Mouse (Mus musculus) MEL (cell line): ENCODE measurements around the gene Tradd. TPM values are rescaled to one million over a fixed set of nuclear protein-coding genes. Genes with fewer than 3 reads are reported as not detected.

ENCODE experiments used
- DNase-seq: peaks from one replicate; pipeline ENCODE4 v3.0.0; 2011; ENCODE audit warnings: low read depth, low spot score
- H3K27ac ChIP-seq: 2 replicates; pipeline ENCODE4 v1.5.1; 2012; ENCODE audit warnings: low read depth, mild to moderate bottlenecking, control low read depth, low read length, moderate library complexity; ENCODE audit not compliant: control insufficient read depth
- H3K27me3 ChIP-seq, 2 experiments: fragments of 150-350 bp in 1 of 2; sonication (generic) in 1 of 2; 2 replicates each; pipeline ENCODE4 v1.6.1; 2012; ENCODE audit warnings: low read length in 2 of 2, mild to moderate bottlenecking in 2 of 2, improper control_type of control experiment in 1 of 2, moderate library complexity in 1 of 2; ENCODE audit not compliant: insufficient read depth in 2 of 2, control insufficient read depth in 1 of 2
- H3K36me3 ChIP-seq, 2 experiments: 2 replicates each; pipeline ENCODE4 v1.6.1; 2012 to 2014; ENCODE audit warnings: low read length in 2 of 2, improper control_type of control experiment in 1 of 2, inconsistent platforms in 1 of 2, mild to moderate bottlenecking in 1 of 2; ENCODE audit not compliant: insufficient read depth in 2 of 2, control insufficient read depth in 1 of 2
- H3K4me1 ChIP-seq, 2 experiments: fragments of 150-350 bp in 1 of 2; sonication (generic) in 1 of 2; 2 replicates each; pipeline ENCODE4 v1.6.1; 2012; ENCODE audit warnings: low read length in 2 of 2, improper control_type of control experiment in 1 of 2, mild to moderate bottlenecking in 1 of 2; ENCODE audit not compliant: insufficient read depth in 2 of 2, control insufficient read depth in 1 of 2
- H3K4me3 ChIP-seq, 2 experiments: fragments of 150-350 bp in 1 of 2; sonication (generic) in 1 of 2; 2 replicates each; pipeline ENCODE4 v1.5.1; 2012; ENCODE audit warnings: low read depth in 2 of 2, low read length in 2 of 2, mild to moderate bottlenecking in 2 of 2, moderate library complexity in 2 of 2, control low read depth in 1 of 2, improper control_type of control experiment in 1 of 2; ENCODE audit not compliant: control insufficient read depth in 1 of 2, insufficient read depth in 1 of 2
- H3K79me2 ChIP-seq: 2 replicates; pipeline ENCODE4 v1.6.1; 2012; ENCODE audit warnings: mild to moderate bottlenecking, low read length, moderate library complexity; ENCODE audit not compliant: control insufficient read depth, poor library complexity, insufficient read depth
- H3K9ac ChIP-seq: 2 replicates; pipeline ENCODE4 v1.6.1; 2012; ENCODE audit warnings: low read depth, mild to moderate bottlenecking, control low read depth, low read length, moderate library complexity; ENCODE audit not compliant: control insufficient read depth, poor library complexity, severe bottlenecking
- H3K9me3 ChIP-seq: fragments of 150-350 bp; sonication (generic); replicated peaks from 2 replicates; pipeline ENCODE4 v1.6.1; 2012; ENCODE audit warnings: mild to moderate bottlenecking, low read length, improper control_type of control experiment, moderate library complexity; ENCODE audit not compliant: insufficient read depth
- BHLHE40 ChIP-seq: IDR thresholded peaks from 2 replicates; pipeline ENCODE4 v1.6.1; 2012; ENCODE audit warnings: low read depth, mild to moderate bottlenecking, inconsistent platforms, low read length, improper control_type of control experiment, borderline replicate concordance
- CHD1 ChIP-seq: IDR thresholded peaks from 2 replicates; pipeline ENCODE4 v1.6.1; 2012; ENCODE audit warnings: low read depth, mild to moderate bottlenecking, inconsistent platforms, low read length, improper control_type of control experiment
- CHD2 ChIP-seq: IDR thresholded peaks from 2 replicates; pipeline ENCODE4 v1.6.1; 2011; ENCODE audit warnings: low read length, improper control_type of control experiment
- CTCF ChIP-seq, 3 experiments: IDR thresholded peaks in 2 of 3; conservative IDR thresholded peaks in 1 of 3; 2 replicates each; pipeline ENCODE4 v1.5.1; 2011 to 2012; ENCODE audit warnings: low read length in 3 of 3, low read depth in 2 of 3, mild to moderate bottlenecking in 2 of 3, improper control_type of control experiment in 1 of 3, inconsistent platforms in 1 of 3, mixed read lengths in 1 of 3, moderate library complexity in 1 of 3; ENCODE audit not compliant: control insufficient read depth in 1 of 3, insufficient read depth in 1 of 3, poor library complexity in 1 of 3, severe bottlenecking in 1 of 3
- E2F4 ChIP-seq: IDR thresholded peaks from 2 replicates; pipeline ENCODE4 v1.6.1; 2011; ENCODE audit warnings: low read depth, low read length, improper control_type of control experiment, borderline replicate concordance
- ELF1 ChIP-seq: IDR thresholded peaks from 2 replicates; pipeline ENCODE4 v1.6.1; 2014; ENCODE audit warnings: low read depth, mild to moderate bottlenecking, inconsistent platforms, low read length, improper control_type of control experiment, moderate library complexity
- EP300 ChIP-seq, 2 experiments: IDR thresholded peaks; 2 replicates each; pipeline ENCODE4 v1.6.1; 2011; ENCODE audit warnings: improper control_type of control experiment in 2 of 2, low read length in 2 of 2, low read depth in 1 of 2, mild to moderate bottlenecking in 1 of 2
- GABPA ChIP-seq: IDR thresholded peaks from 2 replicates; pipeline ENCODE4 v1.6.1; 2012; ENCODE audit warnings: low read depth, mild to moderate bottlenecking, inconsistent platforms, low read length, improper control_type of control experiment, moderate library complexity
- GATA1 ChIP-seq: IDR thresholded peaks from 2 replicates; pipeline ENCODE4 v1.6.1; 2011; ENCODE audit warnings: low read depth, low read length, improper control_type of control experiment
- HCFC1 ChIP-seq: IDR thresholded peaks from 2 replicates; pipeline ENCODE4 v1.6.1; 2012; ENCODE audit warnings: low read depth, mild to moderate bottlenecking, inconsistent platforms, low read length, improper control_type of control experiment, moderate library complexity
- KAT2A ChIP-seq: conservative IDR thresholded peaks from 2 replicates; pipeline ENCODE4 v1.6.1; 2012; ENCODE audit warnings: low read depth, low read length, improper control_type of control experiment, inconsistent platforms
- MAFK ChIP-seq: IDR thresholded peaks from 2 replicates; pipeline ENCODE4 v1.6.1; 2011; ENCODE audit warnings: low read depth, mild to moderate bottlenecking, low read length, improper control_type of control experiment, borderline replicate concordance
- MAX ChIP-seq: IDR thresholded peaks from 2 replicates; pipeline ENCODE4 v1.6.1; 2011; ENCODE audit warnings: low read length, improper control_type of control experiment
- MAZ ChIP-seq: IDR thresholded peaks from 2 replicates; pipeline ENCODE4 v1.6.1; 2012; ENCODE audit warnings: low read depth, mild to moderate bottlenecking, inconsistent platforms, low read length, improper control_type of control experiment
- MEF2A ChIP-seq: IDR thresholded peaks from 2 replicates; pipeline ENCODE4 v1.6.1; 2014; ENCODE audit warnings: low read depth, mild to moderate bottlenecking, inconsistent platforms, low read length, improper control_type of control experiment; ENCODE audit not compliant: poor library complexity, insufficient replicate concordance, severe bottlenecking; ENCODE audit errors: extremely low read depth
- MXI1 ChIP-seq: IDR thresholded peaks from 2 replicates; pipeline ENCODE4 v1.6.1; 2011; ENCODE audit warnings: mild to moderate bottlenecking, low read depth, low read length, improper control_type of control experiment
- MYB ChIP-seq: IDR thresholded peaks from 2 replicates; pipeline ENCODE4 v1.6.1; 2011; ENCODE audit warnings: mild to moderate bottlenecking, low read depth, low read length, improper control_type of control experiment
- MYC ChIP-seq: IDR thresholded peaks from 2 replicates; pipeline ENCODE4 v1.6.1; 2011; ENCODE audit warnings: low read depth, mild to moderate bottlenecking, low read length, improper control_type of control experiment, moderate library complexity
- NRF1 ChIP-seq: IDR thresholded peaks from 2 replicates; pipeline ENCODE4 v1.6.1; 2014; ENCODE audit warnings: low read depth, mild to moderate bottlenecking, inconsistent platforms, low read length, improper control_type of control experiment, moderate library complexity; ENCODE audit not compliant: poor library complexity, insufficient read depth, severe bottlenecking
- POLR2A ChIP-seq, 2 experiments: IDR thresholded peaks; 2 replicates each; pipeline ENCODE4 v1.6.1; 2011 to 2012; ENCODE audit warnings: low read length in 2 of 2, mild to moderate bottlenecking in 2 of 2, control low read depth in 1 of 2, improper control_type of control experiment in 1 of 2, low read depth in 1 of 2, moderate library complexity in 1 of 2; ENCODE audit not compliant: control insufficient read depth in 1 of 2, insufficient read depth in 1 of 2, poor library complexity in 1 of 2
- POLR2AphosphoS2 ChIP-seq: IDR thresholded peaks from 2 replicates; pipeline ENCODE4 v1.6.1; 2011; ENCODE audit warnings: low read length, improper control_type of control experiment
- POLR2AphosphoS5 ChIP-seq: IDR thresholded peaks from 2 replicates; pipeline ENCODE4 v1.6.1; 2012; ENCODE audit warnings: low read depth, borderline replicate concordance, mild to moderate bottlenecking, inconsistent platforms, low read length, moderate library complexity, mixed read lengths
- RAD21 ChIP-seq: IDR thresholded peaks from 2 replicates; pipeline ENCODE4 v1.6.1; 2011; ENCODE audit warnings: mild to moderate bottlenecking, low read depth, low read length, improper control_type of control experiment
- RCOR1 ChIP-seq: IDR thresholded peaks from 2 replicates; pipeline ENCODE4 v1.6.1; 2012; ENCODE audit warnings: low read depth, mild to moderate bottlenecking, inconsistent platforms, low read length, improper control_type of control experiment
- SIN3A ChIP-seq: IDR thresholded peaks from 2 replicates; pipeline ENCODE4 v1.6.1; 2012; ENCODE audit warnings: low read length, improper control_type of control experiment, inconsistent platforms
- SMC3 ChIP-seq: IDR thresholded peaks from 2 replicates; pipeline ENCODE4 v1.6.1; 2011; ENCODE audit warnings: low read depth, low read length, improper control_type of control experiment
- TAL1 ChIP-seq: IDR thresholded peaks from 2 replicates; pipeline ENCODE4 v1.6.1; 2012; ENCODE audit warnings: mild to moderate bottlenecking, inconsistent platforms, low read length, moderate library complexity, mixed read lengths
- TBP ChIP-seq: IDR thresholded peaks from 2 replicates; pipeline ENCODE4 v1.8.0; 2011; ENCODE audit warnings: low read depth, low read length, improper control_type of control experiment
- TCF12 ChIP-seq: IDR thresholded peaks from 2 replicates; pipeline ENCODE4 v1.6.1; 2014; ENCODE audit warnings: low read depth, mild to moderate bottlenecking, inconsistent platforms, low read length, improper control_type of control experiment, moderate library complexity
- UBTF ChIP-seq: IDR thresholded peaks from 2 replicates; pipeline ENCODE4 v1.6.1; 2012; ENCODE audit warnings: low read depth, mild to moderate bottlenecking, inconsistent platforms, low read length, improper control_type of control experiment, moderate library complexity, borderline replicate concordance; ENCODE audit not compliant: insufficient read depth
- USF1 ChIP-seq: IDR thresholded peaks from 2 replicates; pipeline ENCODE4 v1.6.1; 2014; ENCODE audit warnings: low read depth, mild to moderate bottlenecking, inconsistent platforms, low read length, improper control_type of control experiment, moderate library complexity
- ZC3H11A ChIP-seq: IDR thresholded peaks from 2 replicates; pipeline ENCODE4 v1.6.1; 2012; ENCODE audit warnings: low read depth, mild to moderate bottlenecking, inconsistent platforms, low read length, improper control_type of control experiment
- ZKSCAN1 ChIP-seq: IDR thresholded peaks from 2 replicates; pipeline ENCODE4 v1.6.1; 2012; ENCODE audit warnings: low read depth, mild to moderate bottlenecking, inconsistent platforms, low read length, improper control_type of control experiment, moderate library complexity
- ZMIZ1 ChIP-seq: IDR thresholded peaks from 2 replicates; pipeline ENCODE4 v1.6.1; 2012; ENCODE audit warnings: low read depth, mild to moderate bottlenecking, inconsistent platforms, low read length, improper control_type of control experiment, moderate library complexity
- ZNF384 ChIP-seq: IDR thresholded peaks from 2 replicates; pipeline ENCODE4 v1.6.1; 2012; ENCODE audit warnings: low read depth, mild to moderate bottlenecking, inconsistent platforms, low read length, improper control_type of control experiment
- polyA plus RNA-seq, 2 experiments: library from polyadenylated mRNA; stranded (reverse) in 1 of 2; unstranded in 1 of 2; fragments of >175 nt in 1 of 2; fragments of >200 nt in 1 of 2; gene quantifications; 2 replicates each; pipeline versions ENCODE4 v1.2.1 to v1.2.4; 2012; ENCODE audit warnings: low replicate concordance in 2 of 2, low read depth in 1 of 2; ENCODE audit not compliant: insufficient read length in 2 of 2, insufficient read depth in 1 of 2, missing spikeins in 1 of 2
- total RNA-seq: library from RNA; depleted of rRNA; stranded (reverse); fragments of 300-350 nt; gene quantifications from 2 replicates; pipeline ENCODE4 v1.2.3, GENCODE M21; 2012; rRNA removed

Tradd gene
- total RNA-seq, result 29.0 and 31.0 TPM in 2 replicates
- 10 to 100 TPM in 1 of 2 experiments, not detected in 1; 33.5 TPM for polyA plus RNA-seq

DNA sequence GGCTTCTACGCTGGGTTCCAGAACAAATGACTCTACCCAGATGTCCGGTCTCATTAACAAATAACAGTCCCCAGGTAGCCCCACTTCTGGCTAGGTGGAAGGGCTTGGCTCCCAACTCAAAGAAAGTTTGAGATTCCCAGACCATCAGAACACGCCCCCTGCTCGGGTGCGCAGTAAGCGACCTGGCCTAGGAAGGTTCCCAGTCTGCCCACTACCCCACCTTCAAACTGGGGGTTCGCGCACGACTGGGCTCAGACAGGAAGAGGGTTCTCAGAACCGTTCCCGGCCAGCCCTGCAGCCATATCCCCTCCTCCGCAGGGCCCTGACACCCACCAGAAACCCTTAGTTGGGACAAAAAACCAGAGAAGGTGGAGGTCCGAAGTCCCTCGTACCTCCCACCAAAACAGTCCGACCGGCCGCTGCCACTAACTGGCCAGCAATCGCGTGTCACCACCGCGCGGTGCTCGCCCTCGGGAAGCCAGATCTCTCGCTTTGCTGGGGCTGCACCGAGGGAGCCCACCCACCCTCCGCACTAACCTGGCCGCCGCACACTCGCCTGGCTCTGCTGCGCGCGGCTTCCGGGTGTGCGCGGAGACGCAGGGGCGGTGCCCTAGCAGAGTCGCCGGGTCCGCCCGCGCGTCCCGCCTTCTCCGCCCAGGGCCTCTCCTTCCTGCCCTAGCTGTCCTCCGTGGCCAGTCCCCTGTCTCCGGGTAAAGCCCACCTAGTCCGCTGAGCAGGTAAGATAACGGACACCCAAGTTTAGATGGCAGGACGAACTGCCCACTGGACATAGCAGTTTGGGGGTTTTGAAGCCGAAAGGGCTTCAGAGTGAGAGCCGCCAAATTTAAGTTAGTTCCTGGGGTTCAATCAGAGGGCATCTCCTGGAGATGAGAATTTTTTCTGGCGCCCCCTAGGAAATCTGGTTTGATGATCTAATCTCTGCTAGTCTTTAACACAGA, at the start of gene Tradd, which contains the start of gene Fbxl8:
TSS of gene Tradd (minus strand) at position 586 of the 959 bp plus-strand sequence.
TSS of gene Fbxl8 (plus strand) at position 625 of the 959 bp plus-strand sequence.
- no peaks in the 10 kb centered on the region for H3K9me3 ChIP-seq
- peaks cover 7 to 38% of the 10 kb centered on the region in 2 experiments for H3K4me1 ChIP-seq
- peak within 1 kb of the TSS; percentile 77 for H3K27ac ChIP-seq
- H3K4me3 ChIP-seq, result peak within 1 kb of the TSS; percentile 84 to 98
- peak; percentile 87 for DNase-seq
- H3K79me2 ChIP-seq, result peaks cover 15% of the 10 kb centered on the region
- H3K9ac ChIP-seq, result peak within 1 kb of the TSS; percentile 91
- peaks cover 0 to 25% of the 10 kb centered on the region in 2 experiments; a peak in 2 of 4 replicates for H3K36me3 ChIP-seq
- H3K27me3 ChIP-seq, result no peaks in the 10 kb centered on the region
- TF ChIP-seq CTCF (IDR thresholded peaks at IDR 0.05 in 2 of 3, conservative IDR thresholded peaks at IDR 0.05 in 1 of 3; ENCODE audit: control insufficient read depth in 1 of 3, insufficient read depth in 1 of 3, low read depth in 2 of 3, low read length in 3 of 3, poor library complexity in 1 of 3, severe bottlenecking in 1 of 3) (0 out of 6 replicates have a peak, but pooled peaks of 1 of the 3 experiments have one; percentile 1), KAT2A (no peak), SMC3 (no peak), RCOR1 (no peak), EP300 (IDR thresholded peaks at IDR 0.05; ENCODE audit: low read depth in 1 of 2, low read length in 2 of 2) (no peak), TAL1 (no peak), ZNF384 (no peak), MYC (no peak), TCF12 (peak; percentile 29), SIN3A (peak; percentile 85), MAFK (no peak), MAZ (no peak), USF1 (no peak), ELF1 (peak; percentile 98), RAD21 (no peak), GATA1 (peak; percentile 7; the same call in 1 of the 2 replicates), HCFC1 (peak; percentile 77), UBTF (0 out of 2 replicates have a peak, but pooled peaks have one; percentile 72), MAX (no peak), E2F4 (no peak), TBP (no peak), POLR2AphosphoS2 (peak; percentile 82; the same call in 1 of the 2 replicates), MXI1 (peak; percentile 82), BHLHE40 (no peak), ZKSCAN1 (no peak), ZC3H11A (no peak), POLR2AphosphoS5 (no peak), MYB (no peak), CHD2 (no peak), GABPA (no peak), ZMIZ1 (peak; percentile 85; the same call in 1 of the 2 replicates), CHD1 (no peak), NRF1 (peak; percentile 81), POLR2A (IDR thresholded peaks at IDR 0.05; ENCODE audit: control insufficient read depth in 1 of 2, insufficient read depth in 1 of 2, low read depth in 1 of 2, low read length in 2 of 2, poor library complexity in 1 of 2) (peak; percentile 73 to 78), MEF2A (no peak)
